ENCODE assay signal across 8 mouse cellular contexts in the genomic region with DNA sequence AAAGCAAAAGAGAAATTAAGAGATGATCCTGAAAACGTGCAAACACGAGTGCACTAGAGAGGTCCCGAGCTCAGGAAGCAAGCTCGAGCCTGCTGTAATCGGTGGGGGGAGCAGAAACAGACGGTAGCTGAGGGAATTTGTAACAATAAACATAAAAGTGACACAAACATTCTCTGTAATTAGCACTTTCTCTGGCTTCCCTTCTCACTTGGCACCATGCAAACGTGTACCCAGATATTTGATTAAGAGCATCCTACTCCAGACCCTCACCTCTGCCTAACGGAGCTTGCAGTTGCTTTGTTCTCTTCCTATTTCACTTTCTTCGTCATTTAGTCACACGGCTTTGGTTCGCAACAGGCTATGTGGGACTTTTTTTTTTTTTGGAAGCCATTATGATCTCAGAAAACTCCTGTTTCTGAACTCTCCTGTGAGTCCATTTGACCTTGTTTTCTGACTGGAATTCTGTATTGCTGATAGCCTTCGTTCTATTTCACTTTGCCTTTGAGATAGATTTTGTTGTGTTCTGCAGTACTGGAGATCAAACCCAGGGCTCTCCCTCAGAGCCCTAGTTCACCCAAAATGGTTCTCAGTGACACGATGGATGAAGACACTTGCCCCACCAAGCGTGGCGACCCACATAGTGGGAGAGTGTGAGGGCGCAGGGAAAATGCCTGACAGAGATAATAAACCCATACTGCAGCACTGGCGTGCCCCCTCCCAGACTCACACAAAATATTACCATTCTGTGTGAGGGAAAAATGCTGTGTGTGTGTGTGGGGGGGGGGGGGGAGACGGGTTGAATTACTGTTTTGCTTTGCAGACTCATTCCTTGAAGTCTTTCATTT. TPM values are rescaled to one million over a fixed set of nuclear protein-coding genes. Genes with fewer than 3 reads are reported as not detected.
DNase-seq lines count a peak whose midpoint lies in the region; ATAC-seq lines count a peak whose summit lies in the region.

No protein-coding gene starts in this region.

- H3K4me1 ChIP-seq in megakaryocyte, embryonic 14.5 days = peaks cover 34% of the 10 kb centered on the region
- H3K4me1 ChIP-seq in limb, embryonic 10.5 days = peaks cover 27% of the 10 kb centered on the region

- H3K36me3 ChIP-seq in megakaryocyte, embryonic 14.5 days (replicated peaks; ENCODE audit: low read length) = no peaks in the 10 kb centered on the region
- no peaks in the 10 kb centered on the region for H3K36me3 ChIP-seq in limb, embryonic 10.5 days

- H3K4me3 ChIP-seq in megakaryocyte, embryonic 14.5 days (replicated peaks) = peak overlapping the region; percentile 83
- H3K4me3 ChIP-seq in limb, embryonic 10.5 days = peak overlapping the region; percentile 35

- H3K27me3 ChIP-seq in megakaryocyte, embryonic 14.5 days (replicated peaks) = peaks cover 20% of the 10 kb centered on the region
- H3K27me3 ChIP-seq in limb, embryonic 10.5 days (ENCODE audit: low read depth, poor library complexity, severe bottlenecking) = peaks cover 75% of the 10 kb centered on the region

- 6% methylated on average over 18 of the region's 18 CpGs for WGBS in limb, embryonic 10.5 days

- peak; percentile 35 for DNase-seq in embryo, embryonic 10.5 days (ENCODE audit: low spot score)
- DNase-seq in embryo, embryonic 10 days (ENCODE audit: low spot score) = no peak
- no peak for DNase-seq in limb, embryonic 10.5 days (ENCODE audit: low spot score)
- DNase-seq in retina, postnatal 1 day = peak; percentile 45
- DNase-seq in adrenal gland, adult 18-20 months (ENCODE audit: low spot score in 2 of 2) = no peak
- DNase-seq in left cerebral cortex, postnatal 14 days (ENCODE audit: low spot score in 2 of 2) = no peak

- no peak for ATAC-seq in megakaryocyte, adult 5-6 weeks (ENCODE audit: poor library complexity, severe bottlenecking)

- intact Hi-C loops in left cerebral cortex, postnatal 14 days (cut with DNase I) = no loop called here

- no peak overlapping the region for H3K27ac ChIP-seq in limb, embryonic 10.5 days

- H3K9me3 ChIP-seq in megakaryocyte, embryonic 14.5 days = no peaks in the 10 kb centered on the region
- H3K9me3 ChIP-seq in limb, embryonic 10.5 days (replicated peaks) = no peaks in the 10 kb centered on the region

RNA-seq across cellular contexts. Expression of gene Usp44, which starts 0.6 kb away (rescaled TPM):
- polyA plus RNA-seq in megakaryocyte, embryonic 14.5 days (2012; ENCODE audit: insufficient read depth, low replicate concordance) = not detected in 2 replicates
- total RNA-seq in megakaryocyte, adult 5-6 weeks (2015) = 0.09 TPM in 1 of 2 replicates, not detected in the other
- 0.41 TPM in 1 of 2 replicates, not detected in the other for total RNA-seq in megakaryocyte, adult 5-6 weeks (2017)
- 1.0 and 1.1 TPM in 2 replicates for polyA plus RNA-seq in limb, embryonic 10.5 days (2016; fragmentation: Nextera tagmentation; extraction: Ambion mirVana)
- not detected for total RNA-seq in adrenal gland, adult 18-20 months (2021)
- total RNA-seq in left cerebral cortex, postnatal 14 days (2021) = not detected

Comparison
In these comparisons a context has a peak if more than half of its experiments do, and no peak if none do; other contexts are left out.
1. DNase-seq: peak in embryo, embryonic 10.5 days (single experiment) and retina, postnatal 1 day (single experiment); none in embryo, embryonic 10 days (single experiment), limb, embryonic 10.5 days (single experiment), adrenal gland, adult 18-20 months (0 of 2) and left cerebral cortex, postnatal 14 days (0 of 2).